Mouse (Mus musculus) MEL (cell line): Measurements from ENCODE around the gene Mgat5. TPM values are rescaled to one million over a fixed set of nuclear protein-coding genes. Genes with fewer than 3 reads are reported as not detected.

Experiments
- DNase-seq: peaks from one replicate; pipeline ENCODE4 v3.0.0; 2011; ENCODE audit warnings: low read depth, low spot score
- H3K27ac ChIP-seq: 2 replicates; pipeline ENCODE4 v1.5.1; 2012; ENCODE audit warnings: low read depth, mild to moderate bottlenecking, control low read depth, low read length, moderate library complexity; ENCODE audit not compliant: control insufficient read depth
- H3K27me3 ChIP-seq, 2 experiments: fragments of 150-350 bp in 1 of 2; sonication (generic) in 1 of 2; 2 replicates each; pipeline ENCODE4 v1.6.1; 2012; ENCODE audit warnings: low read length in 2 of 2, mild to moderate bottlenecking in 2 of 2, improper control_type of control experiment in 1 of 2, moderate library complexity in 1 of 2; ENCODE audit not compliant: insufficient read depth in 2 of 2, control insufficient read depth in 1 of 2
- H3K36me3 ChIP-seq, 2 experiments: 2 replicates each; pipeline ENCODE4 v1.6.1; 2012 to 2014; ENCODE audit warnings: low read length in 2 of 2, improper control_type of control experiment in 1 of 2, inconsistent platforms in 1 of 2, mild to moderate bottlenecking in 1 of 2; ENCODE audit not compliant: insufficient read depth in 2 of 2, control insufficient read depth in 1 of 2
- H3K4me1 ChIP-seq, 2 experiments: fragments of 150-350 bp in 1 of 2; sonication (generic) in 1 of 2; 2 replicates each; pipeline ENCODE4 v1.6.1; 2012; ENCODE audit warnings: low read length in 2 of 2, improper control_type of control experiment in 1 of 2, mild to moderate bottlenecking in 1 of 2; ENCODE audit not compliant: insufficient read depth in 2 of 2, control insufficient read depth in 1 of 2
- H3K4me3 ChIP-seq, 2 experiments: fragments of 150-350 bp in 1 of 2; sonication (generic) in 1 of 2; 2 replicates each; pipeline ENCODE4 v1.5.1; 2012; ENCODE audit warnings: low read depth in 2 of 2, low read length in 2 of 2, mild to moderate bottlenecking in 2 of 2, moderate library complexity in 2 of 2, control low read depth in 1 of 2, improper control_type of control experiment in 1 of 2; ENCODE audit not compliant: control insufficient read depth in 1 of 2, insufficient read depth in 1 of 2
- H3K79me2 ChIP-seq: 2 replicates; pipeline ENCODE4 v1.6.1; 2012; ENCODE audit warnings: mild to moderate bottlenecking, low read length, moderate library complexity; ENCODE audit not compliant: control insufficient read depth, poor library complexity, insufficient read depth
- H3K9ac ChIP-seq: 2 replicates; pipeline ENCODE4 v1.6.1; 2012; ENCODE audit warnings: low read depth, mild to moderate bottlenecking, control low read depth, low read length, moderate library complexity; ENCODE audit not compliant: control insufficient read depth, poor library complexity, severe bottlenecking
- H3K9me3 ChIP-seq: fragments of 150-350 bp; sonication (generic); replicated peaks from 2 replicates; pipeline ENCODE4 v1.6.1; 2012; ENCODE audit warnings: mild to moderate bottlenecking, low read length, improper control_type of control experiment, moderate library complexity; ENCODE audit not compliant: insufficient read depth
- GABPA ChIP-seq: IDR thresholded peaks from 2 replicates; pipeline ENCODE4 v1.6.1; 2012; ENCODE audit warnings: low read depth, mild to moderate bottlenecking, inconsistent platforms, low read length, improper control_type of control experiment, moderate library complexity
- JUND ChIP-seq: IDR thresholded peaks from 2 replicates; pipeline ENCODE4 v1.6.1; 2011; ENCODE audit warnings: low read depth, mild to moderate bottlenecking, improper control_type of control experiment, low read length
- MEF2A ChIP-seq: IDR thresholded peaks from 2 replicates; pipeline ENCODE4 v1.6.1; 2014; ENCODE audit warnings: low read depth, mild to moderate bottlenecking, inconsistent platforms, low read length, improper control_type of control experiment; ENCODE audit not compliant: poor library complexity, insufficient replicate concordance, severe bottlenecking; ENCODE audit errors: extremely low read depth
- MXI1 ChIP-seq: IDR thresholded peaks from 2 replicates; pipeline ENCODE4 v1.6.1; 2011; ENCODE audit warnings: mild to moderate bottlenecking, low read depth, low read length, improper control_type of control experiment
- NELFE ChIP-seq: IDR thresholded peaks from 2 replicates; pipeline ENCODE4 v1.6.1; 2011; ENCODE audit warnings: low read depth, low read length, improper control_type of control experiment
- NRF1 ChIP-seq: IDR thresholded peaks from 2 replicates; pipeline ENCODE4 v1.6.1; 2014; ENCODE audit warnings: low read depth, mild to moderate bottlenecking, inconsistent platforms, low read length, improper control_type of control experiment, moderate library complexity; ENCODE audit not compliant: poor library complexity, insufficient read depth, severe bottlenecking
- POLR2A ChIP-seq, 2 experiments: IDR thresholded peaks; 2 replicates each; pipeline ENCODE4 v1.6.1; 2011 to 2012; ENCODE audit warnings: low read length in 2 of 2, mild to moderate bottlenecking in 2 of 2, control low read depth in 1 of 2, improper control_type of control experiment in 1 of 2, low read depth in 1 of 2, moderate library complexity in 1 of 2; ENCODE audit not compliant: control insufficient read depth in 1 of 2, insufficient read depth in 1 of 2, poor library complexity in 1 of 2
- POLR2AphosphoS2 ChIP-seq: IDR thresholded peaks from 2 replicates; pipeline ENCODE4 v1.6.1; 2011; ENCODE audit warnings: low read length, improper control_type of control experiment
- RAD21 ChIP-seq: IDR thresholded peaks from 2 replicates; pipeline ENCODE4 v1.6.1; 2011; ENCODE audit warnings: mild to moderate bottlenecking, low read depth, low read length, improper control_type of control experiment
- RCOR1 ChIP-seq: IDR thresholded peaks from 2 replicates; pipeline ENCODE4 v1.6.1; 2012; ENCODE audit warnings: low read depth, mild to moderate bottlenecking, inconsistent platforms, low read length, improper control_type of control experiment
- SIN3A ChIP-seq: IDR thresholded peaks from 2 replicates; pipeline ENCODE4 v1.6.1; 2012; ENCODE audit warnings: low read length, improper control_type of control experiment, inconsistent platforms
- SMC3 ChIP-seq: IDR thresholded peaks from 2 replicates; pipeline ENCODE4 v1.6.1; 2011; ENCODE audit warnings: low read depth, low read length, improper control_type of control experiment
- TCF12 ChIP-seq: IDR thresholded peaks from 2 replicates; pipeline ENCODE4 v1.6.1; 2014; ENCODE audit warnings: low read depth, mild to moderate bottlenecking, inconsistent platforms, low read length, improper control_type of control experiment, moderate library complexity
- UBTF ChIP-seq: IDR thresholded peaks from 2 replicates; pipeline ENCODE4 v1.6.1; 2012; ENCODE audit warnings: low read depth, mild to moderate bottlenecking, inconsistent platforms, low read length, improper control_type of control experiment, moderate library complexity, borderline replicate concordance; ENCODE audit not compliant: insufficient read depth
- USF1 ChIP-seq: IDR thresholded peaks from 2 replicates; pipeline ENCODE4 v1.6.1; 2014; ENCODE audit warnings: low read depth, mild to moderate bottlenecking, inconsistent platforms, low read length, improper control_type of control experiment, moderate library complexity
- USF2 ChIP-seq, 2 experiments: IDR thresholded peaks; 2 replicates each; pipeline ENCODE4 v1.6.1; 2011 to 2012; ENCODE audit warnings: improper control_type of control experiment in 2 of 2, low read length in 2 of 2, borderline replicate concordance in 1 of 2, inconsistent platforms in 1 of 2, low read depth in 1 of 2, mild to moderate bottlenecking in 1 of 2; ENCODE audit not compliant: insufficient read depth in 1 of 2
- ZC3H11A ChIP-seq: IDR thresholded peaks from 2 replicates; pipeline ENCODE4 v1.6.1; 2012; ENCODE audit warnings: low read depth, mild to moderate bottlenecking, inconsistent platforms, low read length, improper control_type of control experiment
- ZKSCAN1 ChIP-seq: IDR thresholded peaks from 2 replicates; pipeline ENCODE4 v1.6.1; 2012; ENCODE audit warnings: low read depth, mild to moderate bottlenecking, inconsistent platforms, low read length, improper control_type of control experiment, moderate library complexity
- ZMIZ1 ChIP-seq: IDR thresholded peaks from 2 replicates; pipeline ENCODE4 v1.6.1; 2012; ENCODE audit warnings: low read depth, mild to moderate bottlenecking, inconsistent platforms, low read length, improper control_type of control experiment, moderate library complexity
- ZNF384 ChIP-seq: IDR thresholded peaks from 2 replicates; pipeline ENCODE4 v1.6.1; 2012; ENCODE audit warnings: low read depth, mild to moderate bottlenecking, inconsistent platforms, low read length, improper control_type of control experiment
- polyA plus RNA-seq, 2 experiments: library from polyadenylated mRNA; stranded (reverse) in 1 of 2; unstranded in 1 of 2; fragments of >175 nt in 1 of 2; fragments of >200 nt in 1 of 2; gene quantifications; 2 replicates each; pipeline versions ENCODE4 v1.2.1 to v1.2.4; 2012; ENCODE audit warnings: low replicate concordance in 2 of 2, low read depth in 1 of 2; ENCODE audit not compliant: insufficient read length in 2 of 2, insufficient read depth in 1 of 2, missing spikeins in 1 of 2
- total RNA-seq: library from RNA; depleted of rRNA; stranded (reverse); fragments of 300-350 nt; gene quantifications from 2 replicates; pipeline ENCODE4 v1.2.3, GENCODE M21; 2012

Mgat5 gene
- total and polyA plus RNA-seq, 3 experiments: 6.9 to 9.5 TPM; not detected in 1

GRCm38 (mm10) chr1:127394716-127395115, 189.9 kb downstream of the Mgat5 start:
- Histone ChIP-seq H3K9me3 (no peaks in the 10 kb centered on the region), H3K36me3 (no peaks in the 10 kb centered on the region; a peak in 1 of 4 replicates), H3K4me3 (no peak overlapping the region), H3K4me1 (no peaks in the 10 kb centered on the region), H3K9ac (no peak overlapping the region), H3K27me3 (no peaks in the 10 kb centered on the region), H3K27ac (no peak overlapping the region), H3K79me2 (no peaks in the 10 kb centered on the region)
- no peak for DNase-seq
- no peak for TF ChIP-seq SMC3
- no peak for TF ChIP-seq UBTF
- no peak for TF ChIP-seq USF1
- no peak for TF ChIP-seq NRF1
- TF ChIP-seq MXI1: no peak
- no peak for TF ChIP-seq ZKSCAN1
- no peak for TF ChIP-seq POLR2A (IDR thresholded peaks at IDR 0.05; ENCODE audit: control insufficient read depth in 1 of 2, insufficient read depth in 1 of 2, low read depth in 1 of 2, low read length in 2 of 2, poor library complexity in 1 of 2)
- no peak for TF ChIP-seq RAD21
- no peak for TF ChIP-seq RCOR1
- TF ChIP-seq ZMIZ1: no peak
- TF ChIP-seq GABPA: no peak
- TF ChIP-seq, all 39 proteins: peak for 0

- no peak overlapping the region for H3K4me3 ChIP-seq
- H3K36me3 ChIP-seq: no peaks in the 10 kb centered on the region; a peak in 1 of 4 replicates
- H3K9me3 ChIP-seq: no peaks in the 10 kb centered on the region
- no peaks in the 10 kb centered on the region for H3K27me3 ChIP-seq
- TF ChIP-seq POLR2AphosphoS2 (no peak), MEF2A (no peak), ZNF384 (no peak), UBTF (no peak), NELFE (no peak), ZC3H11A (no peak), SIN3A (no peak), JUND (no peak), USF2 (IDR thresholded peaks at IDR 0.05; ENCODE audit: borderline replicate concordance in 1 of 2, insufficient read depth in 1 of 2, low read depth in 1 of 2, low read length in 2 of 2) (no peak), TCF12 (no peak), USF1 (no peak)
- no peak overlapping the region for H3K9ac ChIP-seq
- no peak overlapping the region for H3K27ac ChIP-seq
- no peaks in the 10 kb centered on the region for H3K4me1 ChIP-seq
- no peaks in the 10 kb centered on the region for H3K79me2 ChIP-seq
- DNase-seq: no peak
Measured at GRCm38 (mm10) chr1:127395724-127396123, 190.9 kb downstream of the Mgat5 start.
